Mouse (Mus musculus): ENCODE data around the gene Hpgds.

Hpgds gene

DNA sequence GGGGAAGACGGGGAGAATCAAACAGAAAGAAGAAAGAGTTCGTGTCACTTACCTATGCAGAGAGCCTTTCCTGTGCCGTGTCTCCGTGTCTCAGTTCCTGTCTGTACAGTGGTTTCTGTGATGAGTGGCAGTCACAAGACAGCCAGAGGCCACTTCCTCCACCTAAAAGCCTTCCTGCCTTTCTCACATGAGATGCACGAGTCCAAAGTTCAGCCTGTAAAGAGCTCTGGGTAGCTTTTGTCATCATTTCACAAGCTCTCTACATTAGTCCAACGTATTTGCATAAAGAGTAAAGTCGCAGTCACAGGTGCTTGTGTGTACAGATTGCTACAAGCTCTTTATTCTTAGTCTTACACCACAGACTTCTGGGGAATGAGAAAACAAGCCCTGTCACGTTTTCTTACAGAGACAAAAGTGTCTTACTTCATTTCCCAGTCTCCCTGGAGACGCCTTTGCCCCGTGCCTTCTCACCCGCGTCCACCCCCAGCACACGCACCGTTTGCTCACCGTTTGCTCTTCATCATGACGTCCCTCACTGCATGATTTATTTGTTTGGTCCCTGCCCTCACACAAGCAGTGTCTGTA is at the start of gene Hpgds:
TSS of gene Hpgds (minus strand) at position 288 of the 585 bp plus-strand sequence.
- in situ Hi-C loops (cut with MboI, MseI), result loop anchor here (10.0 to 25.0 kb wide), 3 partner anchors 443 to 1393 kb away; partner anchors contain the start of gene Mad2l1 (in 2 of the 2)

DNA sequence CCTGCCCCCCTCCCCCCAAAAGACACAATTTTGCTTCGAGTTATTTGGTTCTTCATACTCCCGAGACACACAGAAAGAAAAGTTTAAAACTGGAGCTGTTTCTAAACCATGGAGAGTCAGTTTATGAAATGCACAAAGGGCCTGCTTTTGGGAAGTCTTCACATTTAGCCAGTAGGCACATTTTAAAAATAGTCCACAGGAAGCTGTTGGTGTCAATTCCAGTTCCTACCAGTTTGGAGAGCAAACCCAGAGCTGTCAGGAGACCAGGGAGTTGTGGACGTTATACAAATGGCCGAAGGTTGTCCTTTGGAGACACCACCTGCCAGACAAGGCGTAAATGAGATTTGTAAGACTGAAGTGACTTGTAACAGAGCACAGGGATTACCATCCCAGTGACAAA is 20.3 kb upstream of the Hpgds start:
- in situ Hi-C loops (cut with MboI, MseI), result no loop called here

GRCm38 (mm10) chr6:65164137-65164536 is 19.4 kb upstream of the Hpgds start:
- in situ Hi-C loops (cut with MboI, MseI), result no loop called here

DNA sequence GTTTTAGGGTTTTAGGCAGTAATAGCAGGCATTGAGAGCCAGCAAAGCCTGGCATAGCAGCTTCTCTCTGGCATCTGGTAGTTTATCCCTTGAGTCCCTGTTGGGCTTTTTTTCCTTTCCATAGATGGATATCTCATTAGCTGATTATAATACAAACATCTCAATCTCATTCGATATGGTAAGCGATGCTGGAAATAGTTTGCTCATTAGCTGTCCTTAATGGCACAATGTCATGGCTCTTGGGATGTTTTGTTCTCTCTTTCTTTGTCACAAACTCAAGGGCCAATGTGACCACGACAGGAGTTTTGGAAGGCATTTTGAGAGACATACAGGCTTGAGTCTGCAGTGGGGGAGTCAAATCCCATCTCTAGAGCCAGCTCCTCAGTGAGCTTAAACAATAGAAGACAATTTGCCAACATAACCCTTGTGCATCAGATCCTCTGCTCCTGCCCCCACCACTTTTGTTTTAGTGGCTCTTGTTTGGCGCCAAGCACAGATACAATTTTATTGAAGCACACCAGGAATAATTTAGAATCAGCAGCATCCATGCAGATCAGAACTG is 14.8 kb upstream of the Hpgds start:
- in situ Hi-C loops (cut with MboI, MseI), result no loop called here

DNA sequence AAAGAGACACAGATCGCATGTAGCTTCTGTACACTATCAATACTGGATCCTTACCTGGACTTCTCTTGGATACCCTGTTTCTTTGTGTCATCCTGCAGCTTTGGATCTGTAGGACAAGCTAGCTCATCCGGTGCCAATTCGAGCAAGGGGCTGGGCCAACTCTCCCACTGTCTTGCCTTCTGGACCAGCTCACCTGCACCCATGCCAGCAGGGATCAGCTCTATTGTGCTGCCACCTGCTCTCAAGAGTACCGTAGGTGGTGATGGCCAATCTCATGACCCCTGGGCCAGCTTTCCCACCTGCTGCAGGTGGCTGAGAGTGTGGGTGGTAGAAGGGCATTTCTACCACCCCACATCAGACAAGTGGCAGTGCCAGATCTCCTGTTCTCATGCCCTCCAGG is 12.3 kb upstream of the Hpgds start:
- in situ Hi-C loops (cut with MboI, MseI), result no loop called here

GRCm38 (mm10) chr6:65153570-65153969 is 8.9 kb upstream of the Hpgds start:
- in situ Hi-C loops (cut with MboI, MseI), result no loop called here

DNA sequence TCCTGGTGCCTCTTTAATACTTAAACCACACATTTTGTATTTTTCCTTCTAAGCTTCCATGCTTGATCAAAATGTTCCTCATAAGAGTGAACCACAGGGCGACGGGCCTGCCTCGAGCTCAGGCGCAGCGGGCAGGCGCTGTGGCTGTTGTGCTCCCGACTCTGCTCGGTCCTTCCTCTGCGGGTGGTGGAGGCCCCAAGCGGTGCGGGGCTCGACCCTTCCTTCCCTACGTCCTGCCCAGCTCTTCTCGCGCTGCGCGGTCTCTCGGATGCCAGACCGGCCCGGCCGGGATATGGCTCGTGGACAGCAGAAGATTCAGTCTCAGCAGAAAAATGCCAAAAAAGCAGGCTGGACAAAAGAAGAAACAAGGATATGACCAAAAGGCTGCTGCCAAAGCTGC is 6.0 kb upstream of the Hpgds start:
- in situ Hi-C loops (cut with MboI, MseI), result no loop called here

DNA sequence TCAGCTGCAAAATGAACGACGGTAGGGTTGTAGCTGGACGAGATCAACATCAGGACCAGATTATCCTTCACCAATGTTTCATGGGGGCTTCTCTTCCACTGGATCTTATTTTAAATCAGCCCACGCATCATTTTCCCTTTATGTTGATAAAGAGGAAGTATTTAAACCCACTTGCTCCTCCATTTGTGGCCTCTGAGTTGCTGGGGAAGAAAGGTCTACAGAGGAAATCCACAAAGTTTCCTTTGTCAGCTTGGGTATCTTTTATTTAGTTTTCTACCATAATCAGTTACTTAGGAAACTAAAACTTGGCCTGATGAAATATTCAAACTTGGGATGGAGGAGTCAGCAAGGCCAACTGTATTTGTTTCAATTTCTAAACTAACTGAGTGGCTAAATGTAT is 1.7 kb upstream of the Hpgds start:
- in situ Hi-C loops (cut with MboI, MseI), result loop anchor here (10.0 to 25.0 kb wide), 3 partner anchors 441 to 1391 kb away; partner anchors contain the start of gene Mad2l1 (in 2 of the 2)

DNA sequence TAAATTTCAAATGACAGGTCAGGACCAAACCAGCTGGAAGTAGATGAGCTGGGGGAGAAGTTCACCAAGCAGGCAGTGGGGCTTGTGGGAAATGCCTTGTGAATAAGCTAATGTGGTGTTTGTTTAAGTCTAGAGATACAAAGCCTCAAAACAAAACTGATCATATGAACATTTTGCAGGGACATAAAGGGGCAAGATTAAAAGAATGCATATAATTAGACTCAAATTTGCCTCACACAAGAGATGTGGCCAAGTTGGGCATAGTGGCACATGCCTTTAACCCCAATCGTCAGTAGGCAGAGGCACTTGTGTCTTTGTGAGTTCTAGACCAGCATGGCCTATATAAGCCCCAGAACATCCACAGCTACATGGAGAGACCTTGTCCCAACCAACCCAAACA is 2.4 kb downstream of the Hpgds start:
- in situ Hi-C loops (cut with MboI, MseI), result loop anchor here (10.0 to 25.0 kb wide), 3 partner anchors 445 to 1395 kb away; partner anchors contain the start of gene Mad2l1 (in 2 of the 2)

- in situ Hi-C loops (cut with MboI, MseI), result loop anchor here (10.0 to 25.0 kb wide), 3 partner anchors 447 to 1397 kb away; partner anchors contain the start of gene Mad2l1 (in 2 of the 2)
These were observed 3.9 kb downstream of the Hpgds start for GRCm38 (mm10) chr6:65140750-65141243.

- in situ Hi-C loops (cut with MboI, MseI), result loop anchor here (10.0 to 25.0 kb wide), 3 partner anchors 447 to 1397 kb away; partner anchors contain the start of gene Mad2l1 (in 2 of the 2)
These were observed 4.5 kb downstream of the Hpgds start for GRCm38 (mm10) chr6:65140082-65140749.

DNA sequence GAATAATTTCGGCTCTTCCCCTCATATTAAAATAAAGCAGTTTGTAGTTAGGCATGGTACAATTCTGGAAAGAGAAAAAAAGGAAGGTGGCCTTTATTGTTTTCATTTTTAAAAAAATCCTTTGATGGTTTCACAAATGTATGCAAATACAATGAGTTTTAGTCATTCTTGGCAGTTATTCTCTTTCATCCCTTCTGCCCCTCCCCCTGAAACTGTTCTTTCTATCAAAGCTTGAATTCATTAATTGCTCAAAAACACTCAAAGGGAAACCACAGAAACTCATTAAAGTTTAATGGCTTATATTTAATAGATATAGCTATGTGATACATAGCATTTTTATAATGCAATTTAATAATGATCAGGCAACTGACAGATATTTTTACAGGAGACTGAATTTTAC is 6.5 kb downstream of the Hpgds start:
- in situ Hi-C loops (cut with MboI, MseI), result loop anchor here (25.0 kb wide), 2 partner anchors 449 to 1399 kb away; partner anchors contain the start of gene Mad2l1 (in 2 of the 2)

DNA sequence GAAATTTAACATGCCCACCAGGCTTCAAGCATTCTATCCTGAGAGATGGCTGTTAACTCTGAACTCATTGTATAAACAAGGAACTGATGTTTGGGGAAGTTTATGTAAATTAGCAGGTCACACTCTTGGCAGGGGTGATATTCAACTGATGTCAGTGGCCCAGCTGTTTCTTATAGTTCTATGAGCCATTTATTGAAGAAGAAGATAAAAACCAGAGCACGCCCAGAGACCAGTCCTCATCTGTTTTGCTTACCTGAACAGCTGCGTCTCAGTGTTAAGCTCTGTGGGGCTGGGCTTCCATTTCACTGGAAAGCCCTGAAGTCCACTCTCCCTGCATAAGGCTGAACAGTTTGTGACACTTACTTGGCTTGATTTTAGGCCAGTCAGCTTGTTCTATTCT is 6.9 kb downstream of the Hpgds start:
- in situ Hi-C loops (cut with MboI, MseI), result loop anchor here (25.0 kb wide), 2 partner anchors 449 to 1399 kb away; partner anchors contain the start of gene Mad2l1 (in 2 of the 2)

DNA sequence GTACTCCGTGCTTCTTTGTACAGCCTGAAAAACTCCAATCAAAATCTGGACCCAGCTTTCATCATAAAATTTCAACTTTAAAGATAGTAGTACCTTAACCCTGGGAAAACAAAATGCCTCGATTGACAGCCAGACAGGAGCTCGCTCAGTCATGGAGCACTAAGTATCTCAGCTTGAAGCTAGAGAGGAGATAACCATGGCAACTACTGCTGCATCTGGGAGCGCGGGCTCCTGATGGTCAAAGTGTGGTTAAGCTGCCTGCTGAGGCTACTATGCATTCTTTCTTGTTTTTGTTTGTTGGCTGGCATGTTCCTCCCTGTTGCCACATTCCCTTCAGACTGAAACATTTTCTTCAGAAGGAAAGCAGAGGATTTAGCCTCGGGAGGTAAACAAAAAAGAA is 12.3 kb downstream of the Hpgds start:
- in situ Hi-C loops (cut with MboI, MseI), result loop anchor here (25.0 kb wide), 2 partner anchors 455 to 1405 kb away; partner anchors contain the start of gene Mad2l1 (in 2 of the 2)

DNA sequence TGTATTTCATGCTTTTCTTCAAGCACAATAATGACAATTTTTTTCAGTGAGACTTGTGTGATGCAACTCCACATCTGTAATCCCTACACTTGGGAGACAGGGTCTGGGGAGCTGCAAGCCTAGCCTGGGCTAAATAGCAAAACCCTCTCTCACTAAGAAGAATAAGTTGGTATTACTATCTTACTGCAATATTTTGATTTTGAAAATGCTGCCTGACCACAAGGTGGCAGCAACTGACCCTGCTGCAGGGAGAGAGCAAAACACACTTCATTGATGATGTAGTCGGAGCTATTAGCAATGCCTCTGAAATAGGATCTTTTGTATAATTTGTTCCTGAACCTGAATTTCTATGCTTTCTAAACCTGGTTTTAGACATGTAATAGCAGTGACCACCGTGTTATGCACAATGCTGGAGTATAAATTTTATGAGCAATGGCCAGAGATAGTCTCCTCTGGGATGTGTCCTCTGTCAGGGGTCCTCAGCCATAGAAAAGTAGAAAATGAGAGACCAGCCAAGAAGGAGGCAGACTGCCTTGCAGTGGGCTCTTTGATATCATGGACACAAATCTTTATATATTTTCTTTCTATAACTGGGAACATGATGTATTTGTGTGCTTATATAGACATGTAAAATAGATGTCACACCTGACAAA is 18.5 kb downstream of the Hpgds start:
- in situ Hi-C loops (cut with MboI, MseI), result loop anchor here (25.0 kb wide), 2 partner anchors 461 to 1411 kb away; partner anchors contain the start of gene Mad2l1 (in 2 of the 2)

DNA sequence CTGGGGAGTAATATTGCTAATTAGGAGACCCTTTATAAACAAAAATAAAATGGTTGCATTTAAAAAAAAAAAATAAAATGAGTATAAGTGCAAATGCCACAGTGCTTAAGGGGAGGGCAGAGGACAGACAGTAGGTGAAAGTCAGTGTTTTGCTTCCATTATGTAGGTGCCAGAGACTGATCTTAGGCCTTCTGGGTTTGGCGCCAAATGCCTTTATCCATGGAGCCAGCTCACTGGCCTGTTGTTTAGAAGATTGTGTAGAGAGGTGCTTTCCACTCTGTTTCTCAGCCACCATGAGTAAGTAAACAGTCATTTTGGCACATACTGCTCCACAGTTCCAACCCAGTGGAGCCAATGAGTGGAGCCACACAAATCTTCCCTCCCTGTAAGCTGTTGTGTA is 27.2 kb downstream of the Hpgds start:
- in situ Hi-C loops (cut with MboI, MseI), result no loop called here

GRCm38 (mm10) chr6:65114902-65115301 is 29.8 kb downstream of the Hpgds start:
- in situ Hi-C loops (cut with MboI, MseI), result no loop called here

- in situ Hi-C loops (cut with MboI, MseI), result no loop called here
These were observed 65.6 kb downstream of the Hpgds start for GRCm38 (mm10) chr6:65079139-65079538.

DNA sequence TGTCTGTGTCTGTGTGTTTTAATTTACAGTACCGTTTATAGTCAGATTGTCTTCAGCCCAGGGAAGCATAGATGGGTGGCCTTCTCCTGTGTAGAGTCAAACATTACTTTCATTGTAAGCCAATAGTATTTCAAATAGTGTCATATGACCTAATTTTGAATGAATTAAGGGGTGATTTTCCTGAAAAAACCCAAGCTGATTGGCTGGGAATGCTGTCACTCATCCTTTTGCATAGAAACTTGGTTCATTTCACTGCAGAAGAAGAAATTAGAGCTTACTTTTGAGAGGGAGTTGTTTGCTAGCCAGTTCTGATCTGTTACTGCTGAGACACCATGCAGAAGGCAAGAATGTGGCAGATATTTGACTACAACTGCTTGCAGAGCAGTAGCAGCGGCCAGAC is 69.5 kb downstream of the Hpgds start:
- in situ Hi-C loops (cut with MboI, MseI), result no loop called here

All from T-helper 17 cell (primary cell).